Mouse (Mus musculus): Measurements from ENCODE around the gene Nav3.

GRCm38 (mm10) chr10:109699771-109700335, 756.2 kb downstream of the Nav3 start:
- TF ChIP-seq EP300 (IDR thresholded peaks at IDR 0.05; ENCODE audit: low read depth) = no peak
- TF ChIP-seq CTCF (IDR thresholded peaks at IDR 0.05; ENCODE audit: low read depth) = no peak
